Mouse (Mus musculus) lung, adult 2 months (tissue): ENCODE measurements around the gene Chd6.

Experiments
- CTCF ChIP-seq: fragments of 200-500 bp; IDR thresholded peaks from 2 replicates; pipeline ENCODE4 v1.5.1; 2011; ENCODE audit warnings: mild to moderate bottlenecking, low read length, control low read depth; ENCODE audit not compliant: insufficient read depth
- POLR2A ChIP-seq: fragments of 200-500 bp; IDR thresholded peaks from 2 replicates; pipeline ENCODE4 v1.6.1; 2011; ENCODE audit warnings: low read depth, mild to moderate bottlenecking, control low read depth, low read length, borderline replicate concordance; ENCODE audit errors: extremely low read depth

GRCm38 (mm10) chr2:161090200-161090599, 18.7 kb downstream of the Chd6 start:
- TF ChIP-seq CTCF: peak; percentile 1; the same call in 1 of the 2 replicates
- TF ChIP-seq POLR2A: no peak
